Mouse (Mus musculus) olfactory bulb, adult 2 months (tissue): Measurements from ENCODE around the gene Ezh1.

Experiments used
- CTCF ChIP-seq: fragments of 200-500 bp; IDR thresholded peaks from 2 replicates; pipeline ENCODE4 v1.5.1; 2012; ENCODE audit warnings: low read depth, mild to moderate bottlenecking, low read length, moderate library complexity; ENCODE audit not compliant: insufficient read depth
- POLR2A ChIP-seq: fragments of 200-500 bp; IDR thresholded peaks from 2 replicates; pipeline ENCODE4 v1.6.1; 2012; ENCODE audit warnings: mild to moderate bottlenecking, low read depth, low read length, moderate library complexity; ENCODE audit not compliant: insufficient read depth

DNA sequence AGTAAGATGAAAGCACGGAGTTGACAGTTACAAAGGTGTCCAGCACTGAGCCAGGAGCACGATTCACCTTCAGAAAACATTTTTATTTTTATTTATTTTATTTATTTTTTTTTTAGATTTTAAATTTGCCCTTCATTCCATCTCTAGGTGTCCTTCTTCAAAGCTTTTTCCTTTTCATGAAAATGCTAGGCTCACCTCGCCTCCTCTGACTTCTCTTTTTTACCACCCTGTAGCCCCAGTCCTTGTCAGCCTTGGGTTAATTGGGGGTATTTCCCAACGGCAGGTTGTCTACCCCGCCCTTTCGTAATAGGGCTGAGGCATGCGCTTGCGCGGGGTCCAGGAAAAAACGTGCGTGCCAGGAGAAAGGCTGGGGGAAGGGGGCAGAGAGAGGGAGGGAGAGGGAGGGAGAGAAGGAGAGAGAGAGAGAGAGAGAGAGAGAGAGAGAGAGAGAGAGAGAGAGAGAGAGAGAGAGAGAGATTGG, 50.6 kb downstream of the Ezh1 start:
- no peak for TF ChIP-seq CTCF
- no peak for TF ChIP-seq POLR2A
